Mouse (Mus musculus) hindbrain, embryonic 10.5 days (tissue): ENCODE results near the gene Aym1. TPM values are rescaled to one million over a fixed set of nuclear protein-coding genes. Genes with fewer than 3 reads are reported as not detected.

Source experiments
- DNase-seq: peaks from one replicate; pipeline ENCODE4 v3.0.0-alpha.2; 2017; ENCODE audit warnings: low spot score
- H3K27ac ChIP-seq: fragments of 300-500 bp; sonication (generic); 2 replicates; pipeline ENCODE4 v1.5.1; 2016; ENCODE audit warnings: mild to moderate bottlenecking, moderate library complexity
- H3K27me3 ChIP-seq: fragments of 300-500 bp; sonication (generic); 2 replicates; pipeline ENCODE4 v1.6.1; 2016; ENCODE audit warnings: mild to moderate bottlenecking; ENCODE audit not compliant: poor library complexity, insufficient read depth, severe bottlenecking
- H3K36me3 ChIP-seq: fragments of 300-500 bp; sonication (generic); 2 replicates; pipeline ENCODE4 v1.6.1; 2016; ENCODE audit warnings: mild to moderate bottlenecking, moderate library complexity
- H3K4me1 ChIP-seq: fragments of 300-500 bp; sonication (generic); replicated peaks from 2 replicates; pipeline ENCODE4 v1.6.1; 2016; ENCODE audit warnings: mild to moderate bottlenecking
- H3K4me3 ChIP-seq: fragments of 300-500 bp; sonication (generic); 2 replicates; pipeline ENCODE4 v1.5.1; 2016; ENCODE audit warnings: mild to moderate bottlenecking, moderate library complexity
- H3K9me3 ChIP-seq: fragments of 300-500 bp; sonication (generic); 2 replicates; pipeline ENCODE4 v1.6.1; 2016; ENCODE audit warnings: mild to moderate bottlenecking, moderate library complexity
- WGBS: fragments of 180-500 bp; shearing (Covaris S2); methylation state at CpG from one replicate; pipeline ENCODE4 v1.1.7; 2016; 5-methylcytosine and 5-hydroxymethylcytosine counted together
- polyA plus RNA-seq: library from polyadenylated mRNA; unstranded; fragments of >200 nt; fragmentation: Nextera tagmentation; extraction: Ambion mirVana; gene quantifications from 2 replicates; pipeline ENCODE4 v1.2.1, GENCODE M21; 2016

Aym1 gene
- polyA plus RNA-seq, 1 experiment from 2014 or later, result not detected

DNA sequence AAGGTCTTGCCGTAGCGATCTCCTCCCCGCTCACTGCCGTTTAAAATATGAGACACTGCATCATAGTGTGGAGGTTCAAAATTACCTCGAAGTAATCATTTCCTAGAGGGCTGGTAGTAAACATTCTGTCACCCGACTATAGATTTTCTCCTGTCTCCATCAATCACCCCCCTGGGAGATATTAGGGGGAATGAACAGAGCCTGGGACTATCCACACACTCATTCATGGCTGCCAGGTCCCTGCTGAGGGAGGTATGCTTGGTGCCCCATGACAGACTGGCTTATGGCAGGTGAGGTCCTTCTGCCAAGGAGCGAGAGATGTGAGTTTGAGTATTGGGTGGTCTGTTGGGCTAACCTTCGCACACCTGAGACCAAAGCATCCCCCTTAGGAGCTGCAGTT lies 23.5 kb downstream of the Aym1 start:
- Histone ChIP-seq H3K4me1 (0 out of 2 replicates have a peak, but pooled peaks cover 4% of the 10 kb centered on the region), H3K36me3 (no peaks in the 10 kb centered on the region), H3K4me3 (no peak overlapping the region), H3K27ac (no peak overlapping the region), H3K27me3 (no peaks in the 10 kb centered on the region), H3K9me3 (no peaks in the 10 kb centered on the region)
- WGBS, result 87% methylated on average over 8 of the region's 8 CpGs
- DNase-seq, result no peak

DNA sequence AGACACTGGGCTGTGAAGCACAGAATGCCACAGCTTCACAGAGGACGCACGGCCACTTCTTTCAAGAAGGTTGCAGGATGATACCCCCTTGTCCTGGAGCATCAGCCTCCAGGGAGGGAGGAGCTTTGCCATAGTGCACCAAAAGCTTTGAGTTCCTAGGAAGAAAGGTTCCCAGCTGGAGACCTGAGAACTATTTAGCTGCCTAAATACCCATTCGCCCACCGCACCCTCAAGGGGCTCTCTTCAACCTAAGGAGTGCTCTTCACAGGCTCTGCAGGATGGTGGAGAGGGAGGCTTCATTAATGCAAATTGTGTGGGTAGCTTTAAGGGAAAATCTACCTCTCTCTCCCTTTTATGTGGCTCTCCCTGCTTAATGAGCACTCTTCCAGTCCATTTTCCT lies 25.5 kb downstream of the Aym1 start:
- no peak for DNase-seq
- 46% methylated on average over 4 of the region's 4 CpGs for WGBS
- H3K9me3 ChIP-seq, result no peaks in the 10 kb centered on the region
- H3K4me1 ChIP-seq, result no peaks in the 10 kb centered on the region
- no peak overlapping the region for H3K4me3 ChIP-seq
- no peaks in the 10 kb centered on the region for H3K27me3 ChIP-seq
- no peaks in the 10 kb centered on the region for H3K36me3 ChIP-seq
- no peak overlapping the region for H3K27ac ChIP-seq

DNA sequence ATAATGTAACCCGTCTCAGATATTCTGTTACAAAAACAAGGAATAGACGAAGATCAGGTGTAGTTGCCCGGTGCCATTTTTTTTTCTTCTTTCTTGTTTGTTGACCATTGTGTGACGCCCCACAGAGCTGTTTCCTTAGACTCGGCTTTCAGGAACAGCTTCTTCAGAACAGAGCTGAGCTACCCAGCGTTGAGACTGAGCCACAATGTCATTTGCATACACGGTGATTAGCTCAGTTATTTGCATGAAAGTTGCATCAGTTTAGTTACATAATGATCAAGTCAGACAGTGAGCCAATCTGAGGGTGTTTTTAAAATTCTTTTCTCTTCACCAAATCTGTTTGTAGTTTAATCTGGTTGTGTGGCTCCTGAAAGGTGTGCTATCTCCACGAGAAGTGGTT lies 36.7 kb downstream of the Aym1 start:
- Histone ChIP-seq H3K27me3 (no peaks in the 10 kb centered on the region), H3K4me1 (peaks cover 26% of the 10 kb centered on the region), H3K36me3 (no peaks in the 10 kb centered on the region), H3K4me3 (no peak overlapping the region), H3K27ac (no peak overlapping the region), H3K9me3 (no peaks in the 10 kb centered on the region)
- 57% methylated on average over 8 of the region's 8 CpGs for WGBS
- no peak for DNase-seq

DNA sequence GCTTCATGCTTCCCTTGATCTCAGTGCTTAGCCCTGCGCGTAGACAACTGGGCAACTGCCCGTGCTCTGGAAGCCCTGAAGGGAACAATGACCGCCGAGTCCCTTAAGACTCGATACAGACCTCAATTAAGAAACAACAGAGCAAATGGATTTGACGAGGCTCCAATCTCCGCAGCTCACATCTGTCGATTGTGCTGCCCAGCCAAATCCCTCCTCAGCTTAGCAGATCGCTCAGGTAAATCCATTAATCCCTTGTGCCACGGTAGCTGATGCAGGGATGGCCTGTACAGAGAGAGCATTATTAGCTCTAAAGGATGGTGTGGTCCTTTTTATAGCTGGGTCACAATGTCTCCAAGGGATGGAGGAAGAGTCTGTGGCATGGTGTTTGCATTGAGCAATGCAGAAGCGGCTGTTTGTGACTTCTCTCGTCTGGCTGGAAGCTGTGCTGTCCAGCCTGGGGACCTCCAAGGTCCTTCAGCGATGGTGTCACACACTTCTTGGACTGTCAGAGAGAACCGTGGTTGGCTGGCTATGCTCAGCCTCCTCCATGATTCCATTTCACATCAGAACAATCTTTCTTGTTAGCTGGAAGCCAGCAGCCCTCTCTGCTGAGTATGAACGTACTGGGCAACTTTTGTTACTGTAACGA lies 39.3 kb downstream of the Aym1 start:
- peaks cover 12% of the 10 kb centered on the region for H3K9me3 ChIP-seq
- no peak for DNase-seq
- H3K36me3 ChIP-seq, result no peaks in the 10 kb centered on the region
- no peak overlapping the region for H3K4me3 ChIP-seq
- WGBS, result 83% methylated on average over 17 of the region's 17 CpGs
- no peaks in the 10 kb centered on the region for H3K27me3 ChIP-seq
- H3K4me1 ChIP-seq, result peaks cover 26% of the 10 kb centered on the region
- H3K27ac ChIP-seq, result no peak overlapping the region

DNA sequence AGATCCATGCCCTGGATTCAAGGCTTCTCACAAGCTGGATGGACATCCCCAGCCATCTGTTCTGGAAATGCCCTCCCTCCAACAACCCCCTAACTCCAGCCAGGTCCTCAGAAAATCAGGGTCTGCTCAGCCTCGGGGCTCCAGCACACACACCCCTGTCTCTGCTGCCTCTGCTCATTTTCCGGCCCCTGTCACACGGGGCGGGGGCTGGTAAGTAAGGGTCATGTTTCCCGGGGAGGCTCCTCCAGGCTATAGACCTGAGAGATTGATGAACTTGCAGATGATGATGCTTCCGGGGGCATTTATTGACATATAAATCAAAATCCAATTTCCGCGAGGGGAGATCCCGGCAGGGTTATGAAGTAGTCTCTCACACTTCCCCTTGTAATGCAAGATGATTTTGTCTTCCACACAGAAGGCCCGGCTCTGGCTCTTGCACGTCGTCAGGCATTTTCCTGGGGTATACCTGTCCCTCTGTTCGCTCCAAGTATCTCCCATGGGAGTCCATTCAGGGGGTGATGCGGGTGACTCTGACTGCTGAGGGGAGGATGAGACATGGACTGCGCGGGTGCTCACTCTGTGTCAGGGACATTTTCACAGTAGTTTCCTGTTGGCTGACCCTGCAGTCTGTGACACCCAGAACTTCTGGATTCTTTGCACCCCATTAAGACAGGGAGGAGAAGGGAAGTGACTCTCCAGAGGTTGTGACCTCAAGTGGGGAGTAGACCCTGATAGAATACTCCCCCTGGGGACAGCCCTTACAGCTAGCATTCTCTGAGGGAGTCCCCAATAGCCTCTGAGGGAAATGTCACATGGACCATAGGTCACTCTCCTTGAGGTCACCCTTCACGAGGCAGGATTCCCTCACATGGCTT lies 40.6 kb downstream of the Aym1 start:
- Histone ChIP-seq H3K27me3 (no peaks in the 10 kb centered on the region), H3K4me1 (peaks cover 26% of the 10 kb centered on the region), H3K36me3 (no peaks in the 10 kb centered on the region), H3K9me3 (peaks cover 12% of the 10 kb centered on the region), H3K4me3 (no peak overlapping the region), H3K27ac (peak overlapping the region; percentile 16; the same call in 1 of the 2 replicates)
- no peak for DNase-seq
- 82% methylated on average over 17 of the region's 17 CpGs for WGBS

DNA sequence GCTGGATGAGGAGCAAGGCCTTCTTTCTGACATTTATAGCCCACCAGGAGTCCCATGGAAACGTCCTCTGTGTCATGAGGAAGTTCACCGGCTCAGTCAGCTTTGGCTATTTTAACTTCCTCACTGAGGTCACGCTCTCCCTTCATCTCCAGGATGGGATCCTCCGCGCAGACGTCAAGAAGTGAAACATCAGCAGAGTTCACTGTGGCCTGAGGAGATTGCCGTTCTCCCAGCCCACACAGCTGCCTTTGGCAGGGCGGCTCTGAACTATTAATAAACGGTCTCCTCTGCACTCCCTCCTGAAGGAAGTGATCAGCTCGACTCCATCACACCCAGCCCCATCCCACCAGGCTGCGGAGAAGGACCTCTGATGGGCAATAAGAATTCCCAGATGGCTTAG lies 45.6 kb downstream of the Aym1 start:
- 77% methylated on average over 11 of the region's 11 CpGs for WGBS
- Histone ChIP-seq H3K4me1 (peaks cover 9% of the 10 kb centered on the region), H3K36me3 (no peaks in the 10 kb centered on the region), H3K4me3 (no peak overlapping the region), H3K27me3 (no peaks in the 10 kb centered on the region), H3K9me3 (peaks cover 12% of the 10 kb centered on the region), H3K27ac (no peak overlapping the region)
- DNase-seq, result no peak

DNA sequence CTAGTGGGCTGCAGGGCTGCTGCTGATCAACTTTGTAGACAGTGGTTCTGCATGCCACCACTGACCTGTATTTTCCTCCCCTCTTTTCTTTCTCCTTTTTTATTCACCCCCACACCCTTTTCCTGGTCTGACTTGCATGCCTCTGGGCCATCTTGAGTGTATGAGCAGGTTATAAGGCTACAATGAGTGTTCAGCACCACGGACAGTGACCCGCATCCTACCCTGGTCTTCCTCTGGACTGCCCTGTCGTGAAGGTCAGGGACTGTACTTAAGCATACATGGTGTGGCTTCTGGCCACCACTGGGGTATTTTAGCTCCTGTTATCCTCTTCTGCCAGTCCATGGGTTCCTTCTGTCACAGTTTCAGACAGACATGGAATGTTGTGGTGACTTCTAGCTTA lies 50.3 kb downstream of the Aym1 start:
- DNase-seq, result peak; percentile 53
- H3K4me1 ChIP-seq, result peaks cover 5% of the 10 kb centered on the region; the same call in 1 of the 2 replicates
- H3K4me3 ChIP-seq, result no peak overlapping the region
- WGBS, result 8% methylated on average over 3 of the region's 3 CpGs
- H3K27ac ChIP-seq, result no peak overlapping the region
- no peaks in the 10 kb centered on the region for H3K27me3 ChIP-seq
- no peaks in the 10 kb centered on the region for H3K9me3 ChIP-seq
- H3K36me3 ChIP-seq, result no peaks in the 10 kb centered on the region

Other genes starting within 250 kb of the Aym1 start
- gene 2900026A02Rik, start 136.1 kb upstream of the Aym1 start, polyA plus RNA-seq, result 2.1 and 4.1 TPM in 2 replicates
- gene Tmem211, start 130.4 kb upstream of the Aym1 start, polyA plus RNA-seq, result 0.11 TPM in 1 of 2 replicates, not detected in the other
- 16.6 and 17.5 TPM in 2 replicates for gene Sgsm1, start 46.5 kb upstream of the Aym1 start, polyA plus RNA-seq
- gene Wscd2, start 133.0 kb downstream of the Aym1 start, polyA plus RNA-seq, result 13.1 and 14.5 TPM in 2 replicates